Mouse (Mus musculus): Measurements from ENCODE around the gene Bbip1. TPM values are rescaled to one million over a fixed set of nuclear protein-coding genes. Genes with fewer than 3 reads are reported as not detected.

The Bbip1 gene
- polyA plus RNA-seq (2012; rRNA removed; ENCODE audit: low replicate concordance) = 8.4 TPM in 2 replicates

GRCm38 (mm10) chr19:53943802-53944785 is at the start of gene Bbip1, which contains the start of gene Shoc2:
TSS of gene Bbip1 (minus strand) at chr19:53944627.
TSS of gene Shoc2 (plus strand) at chr19:53944306.

GRCm38 (mm10) chr19:53892061-53892460 is 52.4 kb downstream of the Bbip1 start, which contains the start of gene Pdcd4:
TSS of gene Pdcd4 (plus strand) at chr19:53892231.

Other genes with a start within 250 kb of the Bbip1 start
- 13.5 and 24.3 TPM in 2 replicates for gene Pdcd4, start 52.4 kb downstream of the Bbip1 start, polyA plus RNA-seq (2012; rRNA removed; ENCODE audit: low replicate concordance)
- gene Shoc2, start 321 bp downstream of the Bbip1 start, polyA plus RNA-seq (2012; rRNA removed; ENCODE audit: low replicate concordance) = 22.1 and 22.5 TPM in 2 replicates
- gene Adra2a, start 99.5 kb upstream of the Bbip1 start, polyA plus RNA-seq (2012; rRNA removed; ENCODE audit: low replicate concordance) = 2.4 and 11.6 TPM in 2 replicates